Mouse (Mus musculus) left cerebral cortex, postnatal 10 days (tissue): ENCODE data around the gene Nol12. TPM values are rescaled to one million over a fixed set of nuclear protein-coding genes. Genes with fewer than 3 reads are reported as not detected.
A peak's percentile ranks its signal among the peaks of the same experiment; 100 is the strongest.

Source experiments
- DNase-seq, 2 experiments: peaks; one replicate each; pipeline ENCODE4 v3.0.0; 2021 to 2022; ENCODE audit warnings: low spot score in 2 of 2, mixed read lengths in 1 of 2; ENCODE audit errors: extremely low spot score in 1 of 2
- intact Hi-C: fragments of 180-260 bp; cut with DNase I; formaldehyde crosslinking; loops from one replicate; pipeline ENCODE4 v1.15.1; 2025
- microRNA-seq: library from miRNA; unstranded; fragments of <30 nt; microRNA quantifications from one replicate; pipeline ENCODE4 v1.2.0, GENCODE M21; 2022
- total RNA-seq, 2 experiments: library from RNA; stranded (reverse); gene quantifications; 2 replicates each; pipeline ENCODE4 v1.2.3; 2021

Nol12 gene
- total RNA-seq, 2 experiments from 2014 or later, result 40.9 to 41.4 TPM

DNA sequence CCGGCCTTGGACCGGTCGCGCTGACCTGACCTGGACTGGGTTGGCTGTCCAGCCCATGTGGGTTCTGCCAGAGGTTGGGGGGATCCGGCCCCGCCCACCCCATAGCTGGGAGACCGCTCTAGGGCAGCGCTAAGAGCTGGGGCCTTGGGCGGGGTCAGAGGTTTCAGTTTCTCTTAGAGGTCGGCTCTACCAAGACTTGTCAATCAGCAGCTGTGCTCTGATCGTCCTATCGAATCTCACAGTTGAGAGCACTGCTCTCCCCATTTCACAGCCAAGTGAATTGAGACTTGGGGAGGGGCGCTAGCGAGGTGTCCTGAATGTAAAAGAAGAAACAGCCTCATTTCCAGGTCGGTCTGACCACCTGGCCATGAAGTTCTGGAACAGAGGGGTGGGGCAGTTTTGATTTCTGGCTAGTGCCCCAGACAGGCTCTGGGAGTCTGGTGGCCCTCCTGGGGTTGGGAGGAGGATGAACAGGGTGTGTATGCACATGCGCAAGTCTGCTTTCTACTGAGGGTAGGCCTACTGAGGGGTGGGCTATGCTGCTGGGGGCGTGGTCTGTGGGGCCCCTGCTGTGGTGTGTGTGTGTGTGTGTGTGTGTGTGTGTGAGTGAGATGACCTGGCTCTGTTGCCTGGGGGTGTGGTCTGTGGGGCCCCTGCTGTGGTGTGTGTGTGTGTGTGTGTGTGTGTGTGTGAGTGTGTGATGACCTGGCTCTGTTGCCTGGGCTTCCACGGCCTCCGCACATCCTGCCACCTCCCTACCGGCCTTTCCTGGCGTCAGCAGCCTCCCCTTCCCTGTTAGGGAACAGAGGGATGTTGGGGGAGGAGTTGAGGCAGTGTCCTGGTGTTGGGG is 48.9 kb downstream of the Nol12 start:
- intact Hi-C loops, result no loop called here
- DNase-seq, result peak in 1 of 2 experiments; percentile 77

DNA sequence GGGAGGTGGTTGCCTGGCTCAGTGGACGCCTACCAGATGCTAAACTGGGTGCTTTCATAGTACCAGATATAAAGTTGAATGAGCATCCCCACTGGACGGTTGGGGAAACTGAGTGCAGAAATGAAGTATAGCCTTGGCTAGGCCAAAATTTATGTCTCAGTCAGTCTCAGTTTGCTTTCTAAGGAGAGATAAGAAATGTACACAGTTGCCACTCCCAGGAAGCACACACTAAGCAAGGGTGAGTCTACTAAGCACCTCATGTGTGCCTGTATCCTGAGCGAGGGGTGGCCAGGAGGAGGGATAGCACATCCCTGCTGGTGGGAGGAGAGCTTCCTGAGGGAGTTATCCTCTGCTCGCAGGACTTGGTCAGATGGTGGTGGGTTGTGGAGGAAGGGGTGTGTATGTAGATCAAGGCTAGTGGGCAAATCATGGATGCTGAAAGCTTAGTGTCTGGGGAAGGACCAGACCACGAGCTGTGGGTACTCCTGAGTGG is 49.6 kb downstream of the Nol12 start:
- no peak for DNase-seq
- intact Hi-C loops, result no loop called here

DNA sequence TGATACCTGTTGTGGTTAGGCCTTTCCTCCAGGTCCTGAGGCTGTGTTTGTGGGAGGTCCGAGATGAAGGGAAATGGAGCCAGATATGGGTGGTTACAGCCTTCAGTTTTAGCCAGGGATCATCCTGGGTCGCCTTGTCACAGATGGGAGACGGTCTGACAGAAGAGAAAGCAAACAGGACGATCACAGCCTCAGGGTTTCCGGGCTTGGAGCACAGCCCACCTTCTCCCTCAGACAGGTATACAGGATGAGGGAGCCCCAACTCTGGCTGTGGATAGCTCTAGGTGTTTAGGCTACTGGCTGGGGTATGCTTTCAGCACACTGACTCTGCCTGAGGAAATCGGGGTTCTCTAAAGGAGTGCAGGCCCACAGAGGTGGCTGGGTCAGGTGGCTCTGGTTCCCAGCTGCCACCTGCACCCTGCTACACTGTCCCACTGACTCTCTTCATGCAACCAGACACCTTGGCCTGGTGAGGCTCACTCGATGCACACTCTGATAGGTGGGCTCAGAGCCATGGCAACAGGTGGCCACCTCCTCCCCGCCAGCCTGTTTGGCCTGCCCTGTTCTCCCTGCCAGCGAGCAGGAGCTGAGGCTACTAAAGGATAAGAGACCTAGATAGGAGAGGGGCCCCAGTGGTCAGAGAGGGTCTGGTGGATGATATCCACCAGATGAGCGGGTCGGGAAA is 51.9 kb downstream of the Nol12 start:
- no peak for DNase-seq
- intact Hi-C loops, result no loop called here

DNA sequence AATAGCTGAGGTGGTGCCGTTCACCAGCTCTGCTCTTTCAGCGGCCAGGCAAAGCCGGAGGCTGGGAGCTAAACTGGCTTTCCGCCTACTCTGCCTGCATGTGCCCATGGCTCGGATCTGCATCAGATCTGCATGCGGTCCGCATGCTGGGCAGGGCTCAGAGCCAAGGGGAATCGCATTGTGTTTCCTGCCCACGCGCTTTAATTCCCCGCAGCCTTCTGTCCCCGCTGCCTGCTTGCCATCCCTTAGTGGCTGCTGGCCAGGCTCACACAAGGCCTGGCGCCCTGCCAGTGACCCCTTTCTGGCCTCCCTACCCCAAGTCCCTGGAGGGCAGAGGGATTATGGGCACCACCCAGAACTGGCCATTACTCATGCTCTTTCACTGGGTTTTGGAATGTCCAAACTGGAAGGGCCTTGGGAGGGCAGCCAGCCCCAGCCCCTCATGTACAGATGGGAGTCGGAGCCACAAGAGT is 53.8 kb downstream of the Nol12 start:
- peak; percentile 86 to 88 for DNase-seq
- intact Hi-C loops, result no loop called here

DNA sequence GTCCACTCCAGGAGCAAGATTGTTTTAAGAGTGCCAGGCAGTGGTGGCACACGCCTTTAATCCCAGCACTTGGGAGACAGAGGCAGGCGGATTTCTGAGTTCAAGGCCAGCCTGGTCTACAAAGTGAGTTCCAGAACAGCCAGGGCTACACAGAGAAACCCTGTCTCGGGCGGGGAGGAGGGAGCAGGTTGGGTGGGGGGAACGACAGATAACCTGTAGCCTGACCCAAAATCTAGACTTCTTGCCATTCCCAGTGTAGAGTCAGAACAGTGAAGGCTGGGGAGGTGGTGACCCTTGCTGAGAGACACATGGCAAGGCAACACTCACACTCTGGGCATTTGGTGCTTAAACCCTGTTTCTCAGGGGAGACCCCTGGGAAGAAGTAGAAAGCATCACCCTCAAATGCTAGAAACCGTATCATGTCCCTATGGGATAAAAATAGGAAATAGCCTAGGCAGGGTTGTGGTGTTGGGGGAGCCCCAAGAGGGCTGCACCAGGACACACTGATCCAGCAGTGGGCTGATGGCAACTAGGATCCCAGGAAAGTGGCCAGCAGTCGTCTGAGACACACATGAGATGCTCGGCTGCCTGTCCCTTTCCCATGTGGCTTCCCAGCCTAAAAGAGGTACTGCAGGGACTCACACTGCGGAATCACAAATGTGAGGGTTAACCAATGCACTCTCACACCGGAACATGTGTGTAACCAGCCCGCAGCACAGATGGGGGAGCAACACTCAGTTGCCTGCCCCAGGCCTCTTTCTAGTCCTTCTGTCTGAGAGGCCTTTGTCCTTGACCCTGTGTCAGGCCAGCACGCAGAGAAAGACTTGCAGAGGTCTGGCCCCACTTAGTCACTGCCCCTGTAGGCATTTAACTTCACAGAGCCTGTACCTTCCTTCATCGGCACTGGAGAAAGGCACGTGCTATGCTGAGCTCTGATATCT is 54.7 kb downstream of the Nol12 start:
- intact Hi-C loops, result no loop called here
- DNase-seq, result no peak

DNA sequence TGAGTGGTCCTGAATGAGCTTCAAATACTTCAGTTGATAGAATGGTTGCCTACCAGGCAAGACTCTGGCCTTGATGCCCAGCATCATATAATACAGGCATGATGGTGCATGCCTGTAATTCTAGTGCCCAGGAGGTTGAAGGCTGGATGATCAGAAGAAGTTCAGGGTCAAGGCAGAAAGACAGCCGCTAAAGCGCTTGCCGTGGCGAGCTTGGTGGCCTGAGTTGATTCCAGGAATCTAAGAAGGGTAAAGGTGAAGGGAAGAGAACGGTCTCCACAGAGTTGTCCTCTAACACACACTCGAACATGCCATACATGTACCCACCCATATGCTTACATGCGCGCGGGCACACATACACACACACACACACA is 55.3 kb downstream of the Nol12 start:
- no peak for DNase-seq
- intact Hi-C loops, result no loop called here

DNA sequence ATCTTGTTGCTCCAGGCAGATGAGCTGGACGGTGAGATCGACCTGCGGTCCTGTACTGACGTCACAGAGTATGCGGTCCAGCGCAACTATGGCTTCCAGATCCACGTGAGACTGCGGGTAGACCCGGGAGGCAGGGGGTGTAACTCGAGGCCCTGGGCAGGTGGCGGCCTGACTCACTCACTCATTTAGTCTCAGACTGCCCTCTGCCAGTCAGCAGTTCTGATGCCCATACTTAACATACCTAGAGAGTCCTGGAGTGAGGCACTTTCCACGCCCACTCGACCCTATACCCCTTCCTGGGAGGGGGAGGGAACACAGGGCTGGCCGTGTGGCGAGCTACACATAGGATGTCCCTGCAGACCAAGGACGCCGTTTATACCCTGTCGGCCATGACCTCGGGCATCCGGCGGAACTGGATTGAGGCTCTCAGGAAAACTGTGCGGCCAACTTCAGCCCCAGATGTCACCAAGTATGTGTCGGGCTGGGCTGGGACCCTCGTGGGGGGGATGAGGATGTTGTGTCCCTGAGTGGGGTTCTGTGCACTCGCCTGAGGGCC is 56.3 kb downstream of the Nol12 start:
- DNase-seq, result no peak
- intact Hi-C loops, result no loop called here

DNA sequence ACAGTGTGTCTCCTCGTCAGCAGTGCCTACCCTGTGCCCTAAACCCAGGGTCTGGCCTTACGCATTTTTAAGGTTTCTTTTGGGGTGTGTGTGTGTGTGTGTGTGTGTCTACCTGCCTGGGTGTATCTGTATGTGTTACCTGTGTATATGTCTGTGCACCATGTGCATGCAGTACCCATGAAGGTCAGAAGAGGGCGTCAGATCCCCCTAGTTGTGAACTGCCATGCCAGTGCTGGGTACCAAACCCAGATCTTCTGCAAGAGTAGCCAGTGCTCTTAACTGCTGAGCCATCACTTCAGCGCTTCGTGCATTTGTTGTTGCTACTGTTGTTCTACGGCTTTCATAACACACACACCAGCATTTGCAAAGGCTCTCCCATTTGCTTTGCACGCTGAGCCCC is 57.5 kb downstream of the Nol12 start:
- DNase-seq, result no peak
- intact Hi-C loops, result no loop called here

DNA sequence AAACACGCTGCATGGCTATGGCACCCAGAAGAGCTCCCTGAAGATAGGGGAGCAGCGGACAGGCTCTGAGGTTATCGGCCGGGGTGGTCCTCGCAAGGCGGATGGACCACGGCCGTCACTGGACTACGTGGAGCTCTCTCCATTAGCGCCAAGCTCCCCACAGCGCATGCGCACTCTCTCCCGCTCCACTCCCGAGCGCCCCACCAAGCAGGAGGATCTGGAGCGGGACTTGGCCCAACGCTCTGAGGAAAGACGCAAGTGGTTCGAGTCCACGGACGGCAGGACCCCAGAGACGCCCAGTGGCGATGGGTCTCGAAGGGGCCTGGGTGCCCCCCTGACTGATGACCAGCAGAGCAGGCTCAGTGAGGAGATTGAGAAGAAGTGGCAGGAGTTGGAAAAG is 58.2 kb downstream of the Nol12 start:
- no peak for DNase-seq
- intact Hi-C loops, result no loop called here

Small RNA genes within 50 kb of the gene (microRNA-seq; reads per million reads assigned to microRNA genes)
- 1.7 reads per million for gene Mir6955

Other genes starting within 250 kb of the Nol12 start
- 100 to 1,000 TPM in 1 of 2 experiments, 10 to 100 TPM in 1; 92.2 to 116 TPM for gene Elfn2, start 216.2 kb upstream of the Nol12 start, total RNA-seq
- gene Mfng, start 161.5 kb upstream of the Nol12 start, total RNA-seq, result 1 to 10 TPM; 6.7 to 7.6 TPM
- 1 to 10 TPM; 4.3 to 5.1 TPM for gene Card10, start 131.9 kb upstream of the Nol12 start, total RNA-seq
- gene Cdc42ep1, start 92.3 kb upstream of the Nol12 start, total RNA-seq, result 1 to 10 TPM; 6.2 to 8.4 TPM
- not detected for gene Lgals2, start 79.4 kb upstream of the Nol12 start, total RNA-seq
- gene Gga1, start 57.7 kb upstream of the Nol12 start, total RNA-seq, result 10 to 100 TPM; 54.7 to 57.6 TPM
- not detected for gene Gm49510, start 35.3 kb upstream of the Nol12 start, total RNA-seq
- 1 to 10 TPM; 8.7 to 9.4 TPM for gene Sh3bp1, start 35.2 kb upstream of the Nol12 start, total RNA-seq
- 100 to 1,000 TPM; 146 to 158 TPM for gene Pdxp, start 21.0 kb upstream of the Nol12 start, total RNA-seq
- 10 to 100 TPM; 24.1 to 25.3 TPM for gene Lgals1, start 8.2 kb upstream of the Nol12 start, total RNA-seq
- 10 to 100 TPM; 31.7 to 37.6 TPM for gene Triobp, start 12.8 kb downstream of the Nol12 start, total RNA-seq
- gene H1f0, start 93.5 kb downstream of the Nol12 start, total RNA-seq, result 10 to 100 TPM; 73.4 to 81.3 TPM
- gene Galr3, start 107.0 kb downstream of the Nol12 start, total RNA-seq, result under 1 TPM; 0.36 to 0.45 TPM
- gene Ankrd54, start 128.0 kb downstream of the Nol12 start, total RNA-seq, result 10 to 100 TPM; 17.9 to 20.1 TPM
- 100 to 1,000 TPM in 1 of 2 experiments, 10 to 100 TPM in 1; 95.5 to 100 TPM for gene Eif3l, start 140.2 kb downstream of the Nol12 start, total RNA-seq
- gene Micall1, start 174.0 kb downstream of the Nol12 start, total RNA-seq, result 10 to 100 TPM; 31.4 to 34.0 TPM
- gene Polr2f, start 206.1 kb downstream of the Nol12 start, total RNA-seq, result 100 to 1,000 TPM; 123 to 124 TPM
- 10 to 100 TPM; 12.2 to 16.5 TPM for gene 1700088E04Rik, start 206.3 kb downstream of the Nol12 start, total RNA-seq
- 10 to 100 TPM; 22.5 to 27.0 TPM for gene Sox10, start 230.3 kb downstream of the Nol12 start, total RNA-seq